Mouse (Mus musculus) hindbrain, embryonic 14.5 days (tissue): ENCODE measurements around the gene Cpne2. TPM values are rescaled to one million over a fixed set of nuclear protein-coding genes. Genes with fewer than 3 reads are reported as not detected.

Experiments used
- ATAC-seq: fragments of 200-750 bp; cut with Nextera tagmentation; 2 replicates; pipeline ENCODE4 v1.8.0; 2017; ENCODE audit warnings: moderate number of reproducible peaks, mild to moderate bottlenecking, moderate TSS enrichment, moderate library complexity; ENCODE audit not compliant: low FRiP score
- DNase-seq: peaks from one replicate; pipeline ENCODE4 v3.0.0-alpha.2; 2015; ENCODE audit warnings: low spot score
- H3K27ac ChIP-seq: fragments of 300-500 bp; sonication (generic); 2 replicates; pipeline ENCODE4 v1.5.1; 2014; ENCODE audit warnings: mild to moderate bottlenecking, moderate library complexity
- H3K27me3 ChIP-seq: fragments of 300-500 bp; sonication (generic); 2 replicates; pipeline ENCODE4 v1.6.1; 2014; ENCODE audit warnings: mild to moderate bottlenecking, low read length, mixed read lengths; ENCODE audit not compliant: control insufficient read depth, insufficient read depth
- H3K36me3 ChIP-seq: fragments of 300-500 bp; sonication (generic); replicated peaks from 2 replicates; pipeline ENCODE4 v1.6.1; 2014; ENCODE audit not compliant: control insufficient read depth, insufficient read depth
- H3K4me1 ChIP-seq: fragments of 300-500 bp; sonication (generic); replicated peaks from 2 replicates; pipeline ENCODE4 v1.6.1; 2014; ENCODE audit warnings: antibody characterized with exemption, low read length, mixed read lengths; ENCODE audit not compliant: control insufficient read depth, insufficient read depth
- H3K4me2 ChIP-seq: fragments of 300-500 bp; sonication (generic); replicated peaks from 2 replicates; pipeline ENCODE4 v1.6.1; 2014; ENCODE audit warnings: mild to moderate bottlenecking, moderate library complexity
- H3K4me3 ChIP-seq: fragments of 300-500 bp; sonication (generic); replicated peaks from 2 replicates; pipeline ENCODE4 v1.5.1; 2014; ENCODE audit warnings: mild to moderate bottlenecking, low read length
- H3K9ac ChIP-seq: fragments of 300-500 bp; sonication (generic); 2 replicates; pipeline ENCODE4 v1.6.1; 2014
- H3K9me3 ChIP-seq: fragments of 300-500 bp; sonication (generic); 2 replicates; pipeline ENCODE4 v1.6.1; 2016; ENCODE audit warnings: low read length; ENCODE audit not compliant: control insufficient read depth
- WGBS: fragments of 180-500 bp; shearing (Covaris S2); extraction: QIAGEN DNeasy Blood & Tissue Kit; methylation state at CpG from one replicate; pipeline ENCODE4 v1.1.7; 2014; 5-methylcytosine and 5-hydroxymethylcytosine counted together
- polyA plus RNA-seq: library from polyadenylated mRNA; unstranded; fragments of >200 nt; fragmentation: Nextera tagmentation; extraction: Ambion mirVana; gene quantifications from 2 replicates; pipeline ENCODE4 v1.2.1, GENCODE M21; 2014

Cpne2 gene
- polyA plus RNA-seq, 1 experiment from 2014 or later, result 21.6 TPM

- no peak for DNase-seq
- H3K27me3 ChIP-seq, result no peaks in the 10 kb centered on the region
- ATAC-seq, result no peak
Measured at GRCm38 (mm10) chr8:94516209-94516593, 16.6 kb upstream of the Cpne2 start.

GRCm38 (mm10) chr8:94516766-94517165, 16.0 kb upstream of the Cpne2 start:
- H3K27ac ChIP-seq, result no peak overlapping the region
- DNase-seq (no peak), ATAC-seq (no peak)
- H3K4me1 ChIP-seq, result no peaks in the 10 kb centered on the region
- no peak overlapping the region for H3K4me2 ChIP-seq
- no peaks in the 10 kb centered on the region for H3K27me3 ChIP-seq
- no peaks in the 10 kb centered on the region for H3K36me3 ChIP-seq
- H3K9ac ChIP-seq, result no peak overlapping the region
- H3K9me3 ChIP-seq, result no peaks in the 10 kb centered on the region
- H3K4me3 ChIP-seq, result no peak overlapping the region
- WGBS, result 59% methylated on average over 2 of the region's 3 CpGs

More at GRCm38 (mm10) chr8:94516209-94516593, 16.6 kb upstream of the Cpne2 start:
- no peaks in the 10 kb centered on the region for H3K36me3 ChIP-seq
- WGBS, result 30% methylated on average over 1 of the region's 1 CpGs
- H3K9ac ChIP-seq, result no peak overlapping the region
- H3K27ac ChIP-seq, result no peak overlapping the region
- H3K4me1 ChIP-seq, result no peaks in the 10 kb centered on the region
- H3K9me3 ChIP-seq, result no peaks in the 10 kb centered on the region
- H3K4me2 ChIP-seq, result no peak overlapping the region
- no peak overlapping the region for H3K4me3 ChIP-seq

- Histone ChIP-seq H3K9me3 (no peaks in the 10 kb centered on the region), H3K27ac (no peak overlapping the region), H3K36me3 (no peaks in the 10 kb centered on the region), H3K9ac (no peak overlapping the region), H3K4me3 (no peak overlapping the region), H3K27me3 (no peaks in the 10 kb centered on the region), H3K4me1 (no peaks in the 10 kb centered on the region), H3K4me2 (no peak overlapping the region)
- 74% methylated on average over 10 of the region's 10 CpGs for WGBS
- no peak for ATAC-seq
- DNase-seq, result no peak
Measured at GRCm38 (mm10) chr8:94518331-94518730, 14.5 kb upstream of the Cpne2 start.

- Histone ChIP-seq H3K27ac (no peak overlapping the region), H3K9ac (no peak overlapping the region), H3K4me1 (no peaks in the 10 kb centered on the region), H3K4me2 (no peak overlapping the region), H3K9me3 (no peaks in the 10 kb centered on the region), H3K36me3 (no peaks in the 10 kb centered on the region), H3K27me3 (no peaks in the 10 kb centered on the region), H3K4me3 (no peak overlapping the region)
- DNase-seq, result no peak
- WGBS, result 97% methylated on average over 5 of the region's 5 CpGs
- no peak for ATAC-seq
Measured at GRCm38 (mm10) chr8:94519021-94519420, 13.8 kb upstream of the Cpne2 start.

- WGBS, result 69% methylated on average over 4 of the region's 4 CpGs
- ATAC-seq, result no peak
- H3K27me3 ChIP-seq, result no peaks in the 10 kb centered on the region
- no peak overlapping the region for H3K4me3 ChIP-seq
- H3K27ac ChIP-seq, result no peak overlapping the region
- no peak for DNase-seq
- no peak overlapping the region for H3K9ac ChIP-seq
- no peak overlapping the region for H3K4me2 ChIP-seq
- H3K36me3 ChIP-seq, result no peaks in the 10 kb centered on the region
- no peaks in the 10 kb centered on the region for H3K9me3 ChIP-seq
- H3K4me1 ChIP-seq, result no peaks in the 10 kb centered on the region
Measured at GRCm38 (mm10) chr8:94521481-94521880, 11.3 kb upstream of the Cpne2 start.

GRCm38 (mm10) chr8:94522482-94522881, 10.3 kb upstream of the Cpne2 start:
- 85% methylated on average over 3 of the region's 3 CpGs for WGBS
- Histone ChIP-seq H3K9ac (no peak overlapping the region), H3K4me2 (no peak overlapping the region), H3K27me3 (no peaks in the 10 kb centered on the region), H3K9me3 (no peaks in the 10 kb centered on the region), H3K27ac (no peak overlapping the region), H3K4me1 (no peaks in the 10 kb centered on the region), H3K36me3 (no peaks in the 10 kb centered on the region), H3K4me3 (no peak overlapping the region)
- DNase-seq, result no peak
- no peak for ATAC-seq

GRCm38 (mm10) chr8:94524554-94524953, 8.2 kb upstream of the Cpne2 start:
- ATAC-seq, result no peak
- 90% methylated on average over 9 of the region's 9 CpGs for WGBS
- H3K9me3 ChIP-seq, result no peaks in the 10 kb centered on the region
- no peak overlapping the region for H3K9ac ChIP-seq
- DNase-seq, result no peak
- no peaks in the 10 kb centered on the region for H3K36me3 ChIP-seq
- no peak overlapping the region for H3K4me3 ChIP-seq
- no peaks in the 10 kb centered on the region for H3K4me1 ChIP-seq
- no peaks in the 10 kb centered on the region for H3K27me3 ChIP-seq
- no peak overlapping the region for H3K27ac ChIP-seq
- no peak overlapping the region for H3K4me2 ChIP-seq

- H3K36me3 ChIP-seq, result no peaks in the 10 kb centered on the region
- H3K9ac ChIP-seq, result no peak overlapping the region
- DNase-seq, result no peak
- no peak overlapping the region for H3K4me2 ChIP-seq
- ATAC-seq, result no peak
- WGBS, result 85% methylated on average over 7 of the region's 7 CpGs
- no peaks in the 10 kb centered on the region for H3K9me3 ChIP-seq
- peaks cover 4% of the 10 kb centered on the region; the same call in 1 of the 2 replicates for H3K4me1 ChIP-seq
- no peak overlapping the region for H3K4me3 ChIP-seq
- H3K27ac ChIP-seq, result no peak overlapping the region
- H3K27me3 ChIP-seq, result peaks cover 10% of the 10 kb centered on the region; the same call in 1 of the 2 replicates
Measured at GRCm38 (mm10) chr8:94527178-94527577, 5.6 kb upstream of the Cpne2 start.

GRCm38 (mm10) chr8:94528245-94528644, 4.5 kb upstream of the Cpne2 start:
- ATAC-seq, result no peak
- peaks cover 13% of the 10 kb centered on the region for H3K27me3 ChIP-seq
- H3K4me2 ChIP-seq, result no peak overlapping the region
- WGBS, result 36% methylated on average over 4 of the region's 4 CpGs
- H3K9me3 ChIP-seq, result no peaks in the 10 kb centered on the region
- H3K9ac ChIP-seq, result no peak overlapping the region
- H3K27ac ChIP-seq, result no peak overlapping the region
- H3K4me3 ChIP-seq, result no peak overlapping the region
- DNase-seq, result peak; percentile 72
- H3K4me1 ChIP-seq, result peaks cover 14% of the 10 kb centered on the region
- no peaks in the 10 kb centered on the region for H3K36me3 ChIP-seq

GRCm38 (mm10) chr8:94529875-94530274, 2.9 kb upstream of the Cpne2 start:
- H3K27ac ChIP-seq, result no peak overlapping the region
- H3K36me3 ChIP-seq, result no peaks in the 10 kb centered on the region
- no peak overlapping the region for H3K9ac ChIP-seq
- WGBS, result 77% methylated on average over 4 of the region's 4 CpGs
- H3K4me1 ChIP-seq, result peaks cover 16% of the 10 kb centered on the region
- ATAC-seq (no peak), DNase-seq (no peak)
- no peak overlapping the region for H3K4me2 ChIP-seq
- peaks cover 26% of the 10 kb centered on the region for H3K27me3 ChIP-seq
- H3K9me3 ChIP-seq, result no peaks in the 10 kb centered on the region
- H3K4me3 ChIP-seq, result no peak overlapping the region
